Mouse (Mus musculus) intestine, embryonic 15.5 days (tissue): Measurements from ENCODE around the gene Rcor2. TPM values are rescaled to one million over a fixed set of nuclear protein-coding genes. Genes with fewer than 3 reads are reported as not detected.

Source experiments
- ATAC-seq: fragments of 200-750 bp; cut with Nextera tagmentation; 2 replicates; pipeline ENCODE4 v1.8.0; 2017; ENCODE audit warnings: moderate TSS enrichment, moderate library complexity
- H3K27ac ChIP-seq: fragments of 300-500 bp; sonication (generic); 2 replicates; pipeline ENCODE4 v1.5.1; 2015; ENCODE audit warnings: mild to moderate bottlenecking, inconsistent platforms
- H3K27me3 ChIP-seq: fragments of 300-500 bp; sonication (generic); replicated peaks from 2 replicates; pipeline ENCODE4 v1.6.1; 2015; ENCODE audit warnings: inconsistent platforms
- H3K36me3 ChIP-seq: fragments of 300-500 bp; sonication (generic); 2 replicates; pipeline ENCODE4 v1.6.1; 2015; ENCODE audit warnings: inconsistent platforms
- H3K4me1 ChIP-seq: fragments of 300-500 bp; sonication (generic); replicated peaks from 2 replicates; pipeline ENCODE4 v1.6.1; 2015; ENCODE audit warnings: inconsistent platforms
- H3K4me2 ChIP-seq: fragments of 300-500 bp; sonication (generic); replicated peaks from 2 replicates; pipeline ENCODE4 v1.6.1; 2015; ENCODE audit warnings: mild to moderate bottlenecking, inconsistent platforms
- H3K4me3 ChIP-seq: fragments of 300-500 bp; sonication (generic); replicated peaks from 2 replicates; pipeline ENCODE4 v1.5.1; 2015; ENCODE audit warnings: inconsistent platforms
- H3K9ac ChIP-seq: fragments of 300-500 bp; sonication (generic); 2 replicates; pipeline ENCODE4 v1.6.1; 2015; ENCODE audit warnings: inconsistent platforms
- H3K9me3 ChIP-seq: fragments of 300-500 bp; sonication (generic); 2 replicates; pipeline ENCODE4 v1.6.1; 2016; ENCODE audit warnings: inconsistent platforms
- WGBS: fragments of 180-500 bp; shearing (Covaris S2); methylation state at CpG from one replicate; pipeline ENCODE4 v1.1.7; 2015; 5-methylcytosine and 5-hydroxymethylcytosine counted together
- polyA plus RNA-seq: library from polyadenylated mRNA; unstranded; fragments of >200 nt; fragmentation: Nextera tagmentation; extraction: Ambion mirVana; gene quantifications from 2 replicates; pipeline ENCODE4 v1.2.1, GENCODE M21; 2015

Rcor2 gene
- polyA plus RNA-seq, 1 experiment from 2014 or later, result 12.8 TPM

- H3K4me3 ChIP-seq, result no peak overlapping the region
- H3K27me3 ChIP-seq, result no peaks in the 10 kb centered on the region
- H3K4me1 ChIP-seq, result peaks cover 16% of the 10 kb centered on the region
- no peak for ATAC-seq
- 89% methylated on average over 18 of the region's 18 CpGs for WGBS
- no peak overlapping the region for H3K9ac ChIP-seq
- H3K27ac ChIP-seq, result no peak overlapping the region
- no peak overlapping the region for H3K4me2 ChIP-seq
- H3K9me3 ChIP-seq, result no peaks in the 10 kb centered on the region
- H3K36me3 ChIP-seq, result peaks cover 60% of the 10 kb centered on the region
These were observed 13.6 kb downstream of the Rcor2 start for GRCm38 (mm10) chr19:7280557-7281330.

- Histone ChIP-seq H3K36me3 (peaks cover 46% of the 10 kb centered on the region), H3K9ac (no peak overlapping the region), H3K4me3 (no peak overlapping the region), H3K27me3 (no peaks in the 10 kb centered on the region), H3K27ac (no peak overlapping the region), H3K4me2 (no peak overlapping the region), H3K9me3 (no peaks in the 10 kb centered on the region), H3K4me1 (no peaks in the 10 kb centered on the region)
- WGBS, result 87% methylated on average over 12 of the region's 12 CpGs
- ATAC-seq, result no peak
These were observed 19.6 kb downstream of the Rcor2 start for GRCm38 (mm10) chr19:7286563-7287315.

GRCm38 (mm10) chr19:7288288-7288687 lies 21.2 kb downstream of the Rcor2 start:
- H3K36me3 ChIP-seq, result peaks cover 33% of the 10 kb centered on the region
- ATAC-seq, result no peak
- peaks cover 8% of the 10 kb centered on the region for H3K4me1 ChIP-seq

GRCm38 (mm10) chr19:7289767-7290166 lies 22.6 kb downstream of the Rcor2 start:
- H3K4me1 ChIP-seq, result peaks cover 14% of the 10 kb centered on the region
- 42% methylated on average over 2 of the region's 2 CpGs for WGBS
- no peak overlapping the region for H3K4me3 ChIP-seq
- H3K27me3 ChIP-seq, result no peaks in the 10 kb centered on the region
- H3K4me2 ChIP-seq, result no peak overlapping the region
- no peak overlapping the region for H3K9ac ChIP-seq
- H3K27ac ChIP-seq, result no peak overlapping the region
- H3K36me3 ChIP-seq, result peaks cover 18% of the 10 kb centered on the region
- no peak for ATAC-seq
- no peaks in the 10 kb centered on the region; the same call in 1 of the 2 replicates for H3K9me3 ChIP-seq

More at GRCm38 (mm10) chr19:7288288-7288687, 21.2 kb downstream of the Rcor2 start:
- no peak overlapping the region for H3K27ac ChIP-seq
- no peak overlapping the region for H3K4me2 ChIP-seq
- no peak overlapping the region for H3K9ac ChIP-seq
- WGBS, result 82% methylated on average over 3 of the region's 3 CpGs
- no peak overlapping the region for H3K4me3 ChIP-seq
- no peaks in the 10 kb centered on the region; the same call in 1 of the 2 replicates for H3K9me3 ChIP-seq
- no peaks in the 10 kb centered on the region for H3K27me3 ChIP-seq

- H3K9me3 ChIP-seq, result no peaks in the 10 kb centered on the region; the same call in 1 of the 2 replicates
- peaks cover 27% of the 10 kb centered on the region for H3K4me1 ChIP-seq
- 76% methylated on average over 7 of the region's 7 CpGs for WGBS
- no peak overlapping the region for H3K27ac ChIP-seq
- H3K4me3 ChIP-seq, result no peak overlapping the region
- ATAC-seq, result no peak
- no peaks in the 10 kb centered on the region; the same call in 1 of the 2 replicates for H3K36me3 ChIP-seq
- no peaks in the 10 kb centered on the region for H3K27me3 ChIP-seq
- no peak overlapping the region for H3K4me2 ChIP-seq
- no peak overlapping the region for H3K9ac ChIP-seq
These were observed 25.0 kb downstream of the Rcor2 start for GRCm38 (mm10) chr19:7291958-7292709.

- ATAC-seq, result peak; percentile 54
- Histone ChIP-seq H3K4me1 (peaks cover 27% of the 10 kb centered on the region), H3K9ac (0 out of 2 replicates have a peak overlapping the region, but pooled peaks have one; percentile 29), H3K36me3 (no peaks in the 10 kb centered on the region; the same call in 1 of the 2 replicates), H3K27ac (peak overlapping the region; percentile 90), H3K9me3 (no peaks in the 10 kb centered on the region; the same call in 1 of the 2 replicates), H3K4me3 (peak overlapping the region; percentile 22), H3K27me3 (no peaks in the 10 kb centered on the region), H3K4me2 (peak overlapping the region; percentile 58)
- WGBS, result 54% methylated on average over 8 of the region's 8 CpGs
These were observed 27.2 kb downstream of the Rcor2 start for GRCm38 (mm10) chr19:7294098-7294876.

GRCm38 (mm10) chr19:7295071-7295658 lies 28.0 kb downstream of the Rcor2 start:
- Histone ChIP-seq H3K9ac (no peak overlapping the region), H3K4me1 (peaks cover 27% of the 10 kb centered on the region), H3K36me3 (no peaks in the 10 kb centered on the region; the same call in 1 of the 2 replicates), H3K4me2 (peak overlapping the region; percentile 58), H3K4me3 (peak overlapping the region; percentile 22), H3K27me3 (no peaks in the 10 kb centered on the region), H3K9me3 (no peaks in the 10 kb centered on the region; the same call in 1 of the 2 replicates), H3K27ac (peak overlapping the region; percentile 90)
- 43% methylated on average over 15 of the region's 15 CpGs for WGBS
- ATAC-seq, result peak; percentile 95

- 74% methylated on average over 4 of the region's 4 CpGs for WGBS
- no peaks in the 10 kb centered on the region; the same call in 1 of the 2 replicates for H3K9me3 ChIP-seq
- H3K36me3 ChIP-seq, result no peaks in the 10 kb centered on the region
- H3K4me1 ChIP-seq, result peaks cover 27% of the 10 kb centered on the region
- H3K27me3 ChIP-seq, result no peaks in the 10 kb centered on the region
- ATAC-seq, result no peak
- peak overlapping the region; percentile 58 for H3K4me2 ChIP-seq
- H3K27ac ChIP-seq, result peak overlapping the region; percentile 75
- H3K9ac ChIP-seq, result no peak overlapping the region
- H3K4me3 ChIP-seq, result no peak overlapping the region
These were observed 28.8 kb downstream of the Rcor2 start for GRCm38 (mm10) chr19:7295959-7296358.

GRCm38 (mm10) chr19:7299052-7299451 lies 31.9 kb downstream of the Rcor2 start:
- ATAC-seq, result no peak
- H3K4me1 ChIP-seq, result peaks cover 26% of the 10 kb centered on the region
- no peak overlapping the region for H3K4me3 ChIP-seq
- no peaks in the 10 kb centered on the region for H3K36me3 ChIP-seq
- H3K27me3 ChIP-seq, result no peaks in the 10 kb centered on the region
- no peak overlapping the region for H3K4me2 ChIP-seq
- no peak overlapping the region for H3K27ac ChIP-seq
- H3K9ac ChIP-seq, result no peak overlapping the region
- H3K9me3 ChIP-seq, result no peaks in the 10 kb centered on the region

GRCm38 (mm10) chr19:7300078-7300477 lies 33.0 kb downstream of the Rcor2 start:
- Histone ChIP-seq H3K9ac (no peak overlapping the region), H3K4me1 (peaks cover 24% of the 10 kb centered on the region), H3K27ac (no peak overlapping the region), H3K36me3 (no peaks in the 10 kb centered on the region), H3K4me3 (no peak overlapping the region), H3K4me2 (no peak overlapping the region), H3K27me3 (no peaks in the 10 kb centered on the region), H3K9me3 (no peaks in the 10 kb centered on the region)
- WGBS, result 89% methylated on average over 1 of the region's 1 CpGs
- ATAC-seq, result no peak
